Mouse (Mus musculus) intestine, postnatal 0 days (tissue): Measurements from ENCODE around the gene Baz1b. TPM values are rescaled to one million over a fixed set of nuclear protein-coding genes. Genes with fewer than 3 reads are reported as not detected.

Experiments used
- ATAC-seq: fragments of 200-750 bp; cut with Nextera tagmentation; 2 replicates; pipeline ENCODE4 v1.8.0; 2017; ENCODE audit warnings: mild to moderate bottlenecking, moderate TSS enrichment, moderate library complexity
- H3K27ac ChIP-seq: fragments of 300-500 bp; sonication (generic); 2 replicates; pipeline ENCODE4 v1.5.1; 2014; ENCODE audit warnings: mild to moderate bottlenecking, low read depth, low read length, moderate library complexity
- H3K27me3 ChIP-seq: fragments of 300-500 bp; sonication (generic); replicated peaks from 2 replicates; pipeline ENCODE4 v1.6.1; 2014; ENCODE audit warnings: low read length, mixed read lengths; ENCODE audit not compliant: control insufficient read depth, insufficient read depth
- H3K36me3 ChIP-seq: fragments of 300-500 bp; sonication (generic); 2 replicates; pipeline ENCODE4 v1.6.1; 2014; ENCODE audit warnings: mild to moderate bottlenecking, moderate library complexity; ENCODE audit not compliant: control insufficient read depth, insufficient read depth
- H3K4me1 ChIP-seq: fragments of 300-500 bp; sonication (generic); replicated peaks from 2 replicates; pipeline ENCODE4 v1.6.1; 2014; ENCODE audit warnings: antibody characterized with exemption, low read length, mixed read lengths; ENCODE audit not compliant: control insufficient read depth, insufficient read depth
- H3K4me2 ChIP-seq: fragments of 300-500 bp; sonication (generic); replicated peaks from 2 replicates; pipeline ENCODE4 v1.6.1; 2014; ENCODE audit warnings: low read depth, mild to moderate bottlenecking, moderate library complexity
- H3K4me3 ChIP-seq: fragments of 300-500 bp; sonication (generic); 2 replicates; pipeline ENCODE4 v1.5.1; 2014; ENCODE audit warnings: low read depth, low read length
- H3K9ac ChIP-seq: fragments of 300-500 bp; sonication (generic); 2 replicates; pipeline ENCODE4 v1.6.1; 2014; ENCODE audit warnings: mild to moderate bottlenecking, low read depth, low read length
- H3K9me3 ChIP-seq: fragments of 300-500 bp; sonication (generic); 2 replicates; pipeline ENCODE4 v1.6.1; 2016; ENCODE audit warnings: mixed run types; ENCODE audit not compliant: control insufficient read depth
- CTCF ChIP-seq: sonication (generic); IDR thresholded peaks from 2 replicates; pipeline ENCODE4 v1.5.1; 2016; ENCODE audit warnings: low read depth, mild to moderate bottlenecking, control low read depth, antibody characterized with exemption, moderate library complexity
- WGBS: fragments of 180-500 bp; shearing (Covaris S2); extraction: QIAGEN DNeasy Blood & Tissue Kit; methylation state at CpG from one replicate; pipeline ENCODE4 v1.1.7; 2014; 5-methylcytosine and 5-hydroxymethylcytosine counted together
- polyA plus RNA-seq: library from polyadenylated mRNA; unstranded; fragments of >200 nt; fragmentation: Nextera tagmentation; extraction: Ambion mirVana; gene quantifications from 2 replicates; pipeline ENCODE4 v1.2.1, GENCODE M21; 2015

The Baz1b gene
- polyA plus RNA-seq, 1 experiment from 2014 or later = 11.0 TPM

DNA sequence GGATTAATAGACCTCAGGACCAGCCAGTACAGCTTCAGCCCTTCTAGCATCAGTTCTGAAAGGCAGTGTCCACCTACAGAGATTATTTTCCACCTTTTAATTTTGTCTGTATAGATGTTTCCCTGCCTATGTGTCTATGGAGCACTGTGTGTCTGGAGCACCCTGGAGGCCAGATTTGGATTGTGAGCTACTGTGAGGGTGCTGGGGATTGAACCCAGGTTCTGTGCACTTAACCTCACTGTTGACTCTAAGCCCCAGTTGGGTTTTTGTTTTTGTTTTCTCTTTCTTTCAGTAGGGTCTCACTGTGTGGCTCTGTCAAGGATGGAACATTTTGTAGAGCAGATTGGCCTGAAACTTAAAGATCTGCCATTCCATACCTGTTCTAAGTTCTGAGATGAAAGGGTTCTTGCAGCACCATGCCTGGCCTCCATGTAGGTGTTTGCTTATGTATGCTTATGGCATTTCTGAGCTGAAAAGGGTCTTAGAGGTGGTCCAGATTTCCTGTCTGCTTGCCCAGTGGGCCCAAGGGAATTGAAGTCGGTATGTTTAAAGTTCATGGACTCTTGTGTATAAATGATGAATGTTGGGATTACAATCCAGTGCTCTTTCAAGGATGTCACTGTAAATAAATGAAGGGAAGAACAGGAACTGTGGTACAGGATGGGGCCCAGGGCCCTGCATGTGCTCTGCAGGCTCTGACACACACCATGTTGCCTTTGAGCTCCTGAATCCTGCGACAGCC is 2.4 kb downstream of the Baz1b start:
- Histone ChIP-seq H3K36me3 (peaks cover 3% of the 10 kb centered on the region), H3K27me3 (no peaks in the 10 kb centered on the region), H3K4me3 (peak overlapping the region; percentile 100; the same call in 1 of the 2 replicates), H3K9me3 (no peaks in the 10 kb centered on the region), H3K27ac (no peak overlapping the region), H3K9ac (no peak overlapping the region), H3K4me2 (peak overlapping the region; percentile 78), H3K4me1 (peaks cover 6% of the 10 kb centered on the region; the same call in 1 of the 2 replicates)
- 29% methylated on average over 2 of the region's 2 CpGs for WGBS
- ATAC-seq = no peak
- TF ChIP-seq CTCF = no peak

GRCm38 (mm10) chr5:135191620-135192019 is 4.6 kb downstream of the Baz1b start:
- 24% methylated on average over 2 of the region's 2 CpGs for WGBS
- no peak for ATAC-seq
- peak; percentile 87 for TF ChIP-seq CTCF

GRCm38 (mm10) chr5:135192431-135192830 is 5.4 kb downstream of the Baz1b start:
- Histone ChIP-seq H3K4me3 (no peak overlapping the region), H3K4me2 (no peak overlapping the region), H3K27ac (no peak overlapping the region), H3K36me3 (peaks cover 10% of the 10 kb centered on the region), H3K9ac (no peak overlapping the region), H3K9me3 (no peaks in the 10 kb centered on the region), H3K4me1 (peaks cover 6% of the 10 kb centered on the region; the same call in 1 of the 2 replicates), H3K27me3 (no peaks in the 10 kb centered on the region)
- 61% methylated on average over 1 of the region's 1 CpGs for WGBS
- ATAC-seq = no peak
- TF ChIP-seq CTCF = no peak

More at GRCm38 (mm10) chr5:135191620-135192019, 4.6 kb downstream of the Baz1b start:
- H3K4me1 ChIP-seq = peaks cover 6% of the 10 kb centered on the region; the same call in 1 of the 2 replicates
- H3K4me2 ChIP-seq = no peak overlapping the region
- no peaks in the 10 kb centered on the region for H3K27me3 ChIP-seq
- H3K4me3 ChIP-seq = no peak overlapping the region
- H3K9me3 ChIP-seq = no peaks in the 10 kb centered on the region
- no peak overlapping the region for H3K9ac ChIP-seq
- H3K36me3 ChIP-seq = peaks cover 10% of the 10 kb centered on the region
- no peak overlapping the region for H3K27ac ChIP-seq

DNA sequence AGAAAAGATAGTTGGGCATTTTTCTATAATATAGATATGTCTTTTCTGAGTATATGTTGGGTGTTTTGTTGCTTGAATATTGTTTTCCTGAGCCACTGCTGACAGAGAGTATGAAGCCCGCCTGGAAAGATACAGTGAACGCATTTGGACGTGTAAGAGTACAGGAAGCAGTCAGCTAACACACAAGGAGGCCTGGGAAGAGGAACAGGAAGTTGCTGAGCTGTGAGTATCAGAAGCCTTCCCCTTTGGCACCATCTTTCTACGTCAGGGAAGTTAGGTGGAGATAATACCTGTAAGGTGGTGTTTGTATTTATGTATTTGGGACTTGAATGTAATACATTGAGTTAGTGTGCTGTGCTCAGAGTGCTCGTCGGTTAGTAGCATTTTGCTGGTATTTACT is 9.3 kb downstream of the Baz1b start:
- ATAC-seq = no peak
- peaks cover 27% of the 10 kb centered on the region for H3K36me3 ChIP-seq

DNA sequence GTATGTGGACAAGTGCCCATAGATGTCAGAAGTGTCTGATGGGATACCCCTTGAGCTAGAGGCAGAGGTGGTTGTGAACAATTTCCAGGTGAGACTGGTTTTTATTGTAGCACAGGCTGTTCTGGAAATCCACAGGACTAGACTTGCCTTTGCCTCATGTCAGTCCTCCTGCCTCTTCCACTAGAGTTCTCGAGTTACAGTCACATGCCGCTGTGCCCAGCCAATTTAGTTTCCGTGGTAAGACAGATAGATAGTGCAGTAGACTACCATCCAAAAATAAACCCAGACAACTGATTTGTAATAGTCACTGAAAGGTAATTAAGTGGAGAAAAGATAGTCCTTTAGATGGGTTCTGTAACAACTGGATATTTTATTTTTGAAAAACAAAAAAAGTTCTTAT is 15.7 kb downstream of the Baz1b start:
- ATAC-seq = no peak
- TF ChIP-seq CTCF = no peak

More for the DNA sequence above, 9.3 kb downstream of the Baz1b start:
- no peaks in the 10 kb centered on the region for H3K27me3 ChIP-seq
- no peak overlapping the region for H3K4me2 ChIP-seq
- H3K27ac ChIP-seq = no peak overlapping the region
- no peak overlapping the region for H3K4me3 ChIP-seq
- no peaks in the 10 kb centered on the region for H3K9me3 ChIP-seq
- TF ChIP-seq CTCF = no peak
- WGBS = 64% methylated on average over 6 of the region's 6 CpGs
- no peak overlapping the region for H3K9ac ChIP-seq
- no peaks in the 10 kb centered on the region for H3K4me1 ChIP-seq

DNA sequence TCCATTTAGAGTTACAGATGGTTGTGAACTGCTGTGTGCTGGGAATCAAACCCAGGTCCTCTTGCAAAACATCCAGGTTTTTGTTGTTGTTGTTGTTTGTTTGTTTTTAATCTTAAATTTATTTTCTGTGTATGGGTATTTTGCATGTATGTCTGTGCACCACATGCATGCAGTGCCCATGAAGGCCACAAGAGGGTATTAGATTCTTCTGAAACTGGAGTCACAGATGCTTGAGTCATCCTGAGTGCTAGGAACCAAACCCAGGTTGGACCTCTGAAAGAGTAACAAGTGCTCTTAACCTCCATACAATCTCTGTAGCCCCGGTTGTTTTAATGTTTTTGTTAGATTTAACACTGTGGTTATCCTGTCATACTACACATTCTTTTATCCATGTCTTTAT is 21.1 kb downstream of the Baz1b start:
- no peak overlapping the region for H3K27ac ChIP-seq
- no peak overlapping the region for H3K4me2 ChIP-seq
- WGBS = 92% methylated on average over 1 of the region's 1 CpGs
- no peak overlapping the region for H3K9ac ChIP-seq
- H3K27me3 ChIP-seq = no peaks in the 10 kb centered on the region
- H3K4me3 ChIP-seq = no peak overlapping the region
- TF ChIP-seq CTCF = peak; percentile 48
- no peak for ATAC-seq
- no peaks in the 10 kb centered on the region for H3K4me1 ChIP-seq
- H3K9me3 ChIP-seq = no peaks in the 10 kb centered on the region
- H3K36me3 ChIP-seq = peaks cover 64% of the 10 kb centered on the region

More for the DNA sequence above, 15.7 kb downstream of the Baz1b start:
- Histone ChIP-seq H3K4me1 (no peaks in the 10 kb centered on the region), H3K4me2 (no peak overlapping the region), H3K27ac (no peak overlapping the region), H3K36me3 (peaks cover 48% of the 10 kb centered on the region), H3K4me3 (no peak overlapping the region), H3K9ac (no peak overlapping the region), H3K9me3 (no peaks in the 10 kb centered on the region), H3K27me3 (no peaks in the 10 kb centered on the region)
- 75% methylated on average over 3 of the region's 3 CpGs for WGBS
